Mouse (Mus musculus) duodenum, adult 2 months (tissue): Measurements from ENCODE around the gene Timm17a. TPM values are rescaled to one million over a fixed set of nuclear protein-coding genes. Genes with fewer than 3 reads are reported as not detected.

Experiments used
- polyA plus RNA-seq: library from polyadenylated mRNA; depleted of rRNA; stranded (reverse); fragments of >200 nt; gene quantifications from 2 replicates; pipeline ENCODE4 v1.2.3, GENCODE M21; 2012; ENCODE audit warnings: low replicate concordance; rRNA removed

Gene Timm17a
- 49.5 and 49.7 TPM in 2 replicates for polyA plus RNA-seq

GRCm38 (mm10) chr1:135313284-135314031 is at the start of gene Timm17a:
Timm17a (minus strand) TSS chr1:135313778.

GRCm38 (mm10) chr1:135324571-135324970 is 11.0 kb upstream of the Timm17a start, which contains the start of gene Lmod1:
Lmod1 (plus strand) TSS chr1:135324807.

GRCm38 (mm10) chr1:135283826-135284291 is 29.7 kb downstream of the Timm17a start, which contains the start of gene Rnpep:
Rnpep (minus strand) TSS chr1:135284084.

GRCm38 (mm10) chr1:135258380-135259127 is 55.0 kb downstream of the Timm17a start, which contains the start of gene Elf3:
Elf3 (minus strand) TSS chr1:135258568.

Other genes starting within 250 kb of the Timm17a start
- 0.32 TPM in 1 of 2 replicates, not detected in the other for gene Lgr6, start 208.5 kb downstream of the Timm17a start, polyA plus RNA-seq
- 2.9 and 4.0 TPM in 2 replicates for gene Ptpn7, start 181.1 kb downstream of the Timm17a start, polyA plus RNA-seq
- gene Arl8a, start 167.0 kb downstream of the Timm17a start, polyA plus RNA-seq, result 40.2 and 76.9 TPM in 2 replicates
- 2.1 and 2.8 TPM in 2 replicates for gene Gpr37l1, start 146.1 kb downstream of the Timm17a start, polyA plus RNA-seq
- 221 and 254 TPM in 2 replicates for gene Elf3, start 55.2 kb downstream of the Timm17a start, polyA plus RNA-seq
- 76.4 and 161 TPM in 2 replicates for gene Rnpep, start 29.7 kb downstream of the Timm17a start, polyA plus RNA-seq
- gene Lmod1, start 11.0 kb upstream of the Timm17a start, polyA plus RNA-seq, result 10.5 and 12.8 TPM in 2 replicates
- 5.5 and 7.3 TPM in 2 replicates for gene Shisa4, start 61.5 kb upstream of the Timm17a start, polyA plus RNA-seq
- gene Ipo9, start 116.7 kb upstream of the Timm17a start, polyA plus RNA-seq, result 11.4 and 21.5 TPM in 2 replicates